Mouse (Mus musculus) E14TG2a.4 (cell line): ENCODE data around the gene Kirrel.

Experiments used
- CTCF ChIP-seq: conservative IDR thresholded peaks from 2 replicates; pipeline ENCODE4 v1.5.1; 2014; ENCODE audit warnings: low read length
- NANOG ChIP-seq: IDR thresholded peaks from 2 replicates; pipeline ENCODE4 v1.6.1; 2014; ENCODE audit warnings: borderline replicate concordance, low read length, mixed read lengths

- no peak for TF ChIP-seq CTCF
- no peak for TF ChIP-seq NANOG
Observed at GRCm38 (mm10) chr3:87163116-87163515, 11.4 kb downstream of the Kirrel start.
